Mouse (Mus musculus) R1 (cell line): Measurements from ENCODE around the gene Olfr1373.
"Not testable (repeated sequence)": the region's sequence is repeated elsewhere in the genome, so short reads cannot be mapped to it uniquely, and the experiment has no call there.

Source experiments
- DNase-seq: peaks from one replicate; pipeline ENCODE4 v3.0.0-alpha.2; 2018; ENCODE audit warnings: low read depth, low spot score

Olfr1373 gene

DNA sequence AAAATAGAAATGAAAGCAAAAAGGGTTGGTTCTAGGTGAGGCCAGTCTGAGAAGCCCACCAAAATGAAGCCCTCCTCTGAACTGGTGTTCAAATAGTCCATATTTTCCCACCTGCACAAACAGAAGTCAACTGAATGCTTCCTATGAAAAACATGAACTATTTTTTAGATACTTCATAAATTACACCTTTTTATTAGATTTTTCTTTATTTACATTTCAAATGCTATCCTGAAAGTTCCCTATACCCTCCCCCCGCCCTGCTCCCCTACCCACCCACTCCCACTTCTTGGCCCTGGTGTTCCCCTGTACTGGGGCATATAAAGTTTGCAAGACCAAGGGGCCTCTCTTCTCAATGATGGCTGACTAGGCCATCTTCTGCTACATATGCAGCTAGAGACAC is at the start of gene Olfr1373:
Gene Olfr1373, minus strand, starts transcription at position 101 of the 400 bp plus-strand sequence.
- DNase-seq, result not testable (repeated sequence)

DNA sequence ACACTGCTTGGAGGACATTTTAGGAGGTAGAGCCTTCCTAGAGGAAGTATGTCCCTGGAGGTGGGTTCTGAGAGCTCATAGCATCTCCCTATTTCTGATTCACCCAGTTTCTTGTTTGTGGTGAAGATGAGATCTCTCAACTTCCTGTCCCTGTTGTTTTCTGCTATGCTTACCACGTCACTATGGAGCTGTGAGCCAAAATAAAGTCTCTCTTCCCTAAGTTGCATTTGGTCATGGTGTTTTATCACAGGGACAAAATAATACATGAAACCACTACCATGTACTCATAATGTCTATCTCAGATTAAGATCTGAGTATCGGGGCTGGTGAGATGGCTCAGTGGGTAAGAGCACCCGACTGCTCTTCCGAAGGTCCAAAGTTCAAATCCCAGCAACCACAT is 35.3 kb upstream of the Olfr1373 start:
- not testable (repeated sequence) for DNase-seq

DNA sequence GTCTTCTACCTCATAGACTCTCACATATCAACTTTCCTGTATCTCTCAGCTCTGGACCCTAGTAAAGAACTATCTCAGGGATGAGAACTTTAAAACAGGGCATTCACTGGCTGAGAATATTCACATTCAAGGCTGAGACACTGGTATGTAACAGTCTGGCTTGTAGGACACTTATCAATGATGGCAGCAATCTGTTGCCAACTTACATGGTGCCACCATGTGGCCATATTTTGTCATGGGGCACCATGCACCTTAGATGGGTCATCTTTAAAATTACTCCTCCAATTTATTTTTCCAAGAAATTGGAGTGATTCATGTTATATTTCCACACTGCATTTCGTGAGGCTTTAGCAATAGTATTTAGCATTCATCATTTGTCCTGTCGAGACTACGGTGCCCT is 34.6 kb upstream of the Olfr1373 start:
- DNase-seq, result not testable (repeated sequence)

- DNase-seq, result no peak
Measured at GRCm38 (mm10) chr11:52168461-52168860, 23.1 kb upstream of the Olfr1373 start.

- DNase-seq, result peak; percentile 17
Measured at GRCm38 (mm10) chr11:52167901-52168302, 22.6 kb upstream of the Olfr1373 start.

- peak; percentile 57 for DNase-seq
Measured at GRCm38 (mm10) chr11:52167126-52167525, 21.8 kb upstream of the Olfr1373 start.

DNA sequence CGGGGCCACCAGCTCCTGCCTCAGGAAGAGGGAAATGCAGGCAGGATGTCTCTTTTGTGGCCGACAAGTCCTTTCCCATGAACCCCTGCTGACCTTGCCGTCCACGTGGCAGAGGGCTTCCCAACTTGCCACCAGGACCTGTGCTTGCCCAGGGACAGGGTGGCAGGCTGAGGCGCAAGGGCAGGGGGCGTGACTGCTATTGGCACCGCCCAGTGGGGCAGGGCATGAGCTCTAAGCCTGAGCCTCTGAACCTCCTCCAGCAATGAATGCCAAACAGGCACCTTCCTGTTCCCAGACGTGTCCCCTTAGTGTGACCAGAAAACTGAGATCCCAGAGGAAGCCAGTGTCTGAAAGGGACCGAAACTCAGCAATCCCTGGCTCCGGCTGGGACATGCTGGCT is 18.6 kb upstream of the Olfr1373 start:
- no peak for DNase-seq

GRCm38 (mm10) chr11:52143675-52144074 is 1.7 kb downstream of the Olfr1373 start:
- DNase-seq, result peak; percentile 64

DNA sequence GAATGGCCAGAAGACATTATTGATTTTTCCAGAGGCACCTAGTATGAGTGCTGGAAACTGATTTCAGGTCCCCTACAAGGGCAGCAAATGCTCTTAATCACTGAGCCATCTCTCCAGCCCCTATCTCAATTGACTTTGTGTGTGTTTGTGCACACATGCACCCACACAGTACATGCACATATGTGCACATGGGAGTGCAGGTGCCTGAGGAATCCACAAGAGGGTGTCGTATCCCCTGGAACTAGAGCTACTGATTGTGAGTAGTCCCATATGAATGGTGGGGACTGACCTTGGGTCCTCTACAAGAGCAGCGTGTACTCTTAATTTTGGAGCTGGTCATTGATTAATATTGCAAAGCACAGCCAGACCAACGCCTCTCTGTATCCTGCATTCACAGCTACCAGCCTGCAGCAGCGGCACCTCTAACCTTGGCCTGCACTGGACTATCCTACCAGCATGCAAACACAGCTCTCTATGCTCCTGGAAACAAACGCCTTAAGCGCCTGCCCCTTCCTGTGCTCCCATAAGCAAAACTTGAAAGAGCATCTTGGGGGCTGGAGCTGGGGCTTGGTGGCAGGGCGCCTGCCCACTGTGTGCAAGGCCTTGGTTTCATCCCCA is 14.8 kb downstream of the Olfr1373 start:
- DNase-seq, result peak; percentile 57

DNA sequence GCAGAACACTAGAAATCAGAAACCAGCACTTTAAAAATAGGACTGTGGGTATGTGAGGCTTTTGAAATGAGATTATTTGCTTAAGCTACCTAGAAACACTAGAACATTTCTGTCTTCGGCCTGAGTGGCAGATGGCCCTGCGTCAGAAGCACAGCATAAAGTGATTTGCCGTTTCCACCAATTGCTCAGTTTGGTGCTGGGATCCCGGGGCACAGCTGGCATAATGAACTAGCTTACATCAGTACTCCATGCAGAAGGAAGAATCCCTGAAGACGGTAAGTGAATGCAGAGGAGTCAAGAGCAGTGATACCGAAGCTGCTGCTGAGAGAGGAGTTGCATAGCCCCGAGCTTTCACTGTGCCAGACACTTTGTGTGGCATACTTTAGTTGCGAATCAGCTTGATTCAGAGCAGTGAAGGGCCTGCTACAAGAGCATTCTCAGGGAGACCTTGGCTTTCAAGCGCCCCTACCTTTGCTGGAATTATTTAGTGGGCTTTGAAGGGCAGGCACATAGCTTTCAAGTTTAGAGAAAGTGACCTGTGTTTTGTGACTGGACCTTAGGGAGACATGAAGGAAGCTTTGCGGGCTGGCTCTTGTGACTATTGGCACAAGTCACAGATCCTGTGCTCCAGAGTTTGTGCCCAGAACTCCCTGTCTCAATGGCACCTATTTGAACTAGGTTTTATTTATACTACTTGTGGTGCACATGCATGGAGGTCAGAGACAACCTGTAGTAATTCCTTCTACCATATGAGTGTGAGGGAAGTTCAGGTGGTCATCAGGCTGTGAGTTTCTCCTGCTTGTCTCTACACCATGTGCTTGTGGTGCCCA is 15.5 kb downstream of the Olfr1373 start:
- DNase-seq, result no peak

DNA sequence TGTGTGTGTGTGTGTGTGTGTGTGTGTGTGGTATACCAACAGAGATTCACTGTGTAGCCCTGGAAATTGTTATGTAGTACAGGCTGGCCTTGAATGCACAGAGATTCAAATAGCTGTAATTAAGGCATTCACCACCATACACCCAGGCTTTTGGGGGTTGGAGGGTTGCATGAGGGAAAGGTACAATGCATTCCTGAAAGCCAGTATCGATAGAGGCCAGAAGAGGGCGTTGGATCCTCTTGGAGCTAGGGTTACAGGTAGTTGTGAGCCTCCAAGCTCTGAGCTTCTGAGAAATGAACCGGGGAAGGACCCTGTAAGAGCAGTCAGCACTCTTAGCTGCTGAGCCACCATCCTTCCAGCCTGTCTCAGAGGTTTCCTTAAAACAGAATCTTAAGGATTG is 16.2 kb downstream of the Olfr1373 start:
- DNase-seq, result peak; percentile 69

GRCm38 (mm10) chr11:52128316-52129061 is 16.8 kb downstream of the Olfr1373 start:
- no peak for DNase-seq

DNA sequence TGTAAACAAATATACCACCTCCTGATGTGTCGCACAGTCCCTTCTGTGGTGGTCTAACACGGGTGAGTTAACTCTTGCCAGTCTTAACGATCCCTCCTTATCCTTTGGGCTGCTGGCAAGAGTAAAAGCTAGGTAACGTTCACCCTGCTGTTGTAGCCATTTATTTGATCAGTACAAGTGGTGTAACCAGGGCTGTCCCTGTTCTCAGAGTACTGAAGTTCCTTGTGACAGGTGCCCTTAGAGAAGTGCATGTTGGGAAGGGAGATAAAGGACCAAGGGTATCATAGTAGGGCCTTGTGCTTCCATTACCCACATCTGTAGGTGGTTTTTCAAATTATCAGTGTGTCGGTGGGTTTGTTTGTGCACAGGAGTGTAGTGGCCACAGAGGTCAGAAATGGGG is 17.6 kb downstream of the Olfr1373 start:
- no peak for DNase-seq

DNA sequence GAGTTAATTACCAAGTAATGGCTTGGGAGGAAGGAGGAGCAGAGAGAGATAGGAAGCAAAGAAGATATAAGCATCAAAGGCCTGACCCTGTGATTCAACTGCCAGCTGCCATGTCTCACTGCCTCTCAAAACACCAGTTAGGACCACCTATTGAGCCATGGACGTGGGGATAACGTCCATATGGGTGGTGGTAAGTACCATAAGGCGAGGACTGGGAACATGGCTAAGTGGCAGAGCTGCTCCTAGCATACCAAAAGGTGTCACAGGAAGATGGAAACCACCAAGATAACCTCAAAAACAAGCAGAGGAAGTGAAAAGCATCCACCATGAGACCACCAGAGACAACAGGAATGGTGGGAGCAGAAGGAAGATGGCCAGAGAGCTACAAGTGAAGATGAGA is 18.2 kb downstream of the Olfr1373 start:
- no peak for DNase-seq

- no peak for DNase-seq
Measured at GRCm38 (mm10) chr11:52124468-52124867, 20.9 kb downstream of the Olfr1373 start.

DNA sequence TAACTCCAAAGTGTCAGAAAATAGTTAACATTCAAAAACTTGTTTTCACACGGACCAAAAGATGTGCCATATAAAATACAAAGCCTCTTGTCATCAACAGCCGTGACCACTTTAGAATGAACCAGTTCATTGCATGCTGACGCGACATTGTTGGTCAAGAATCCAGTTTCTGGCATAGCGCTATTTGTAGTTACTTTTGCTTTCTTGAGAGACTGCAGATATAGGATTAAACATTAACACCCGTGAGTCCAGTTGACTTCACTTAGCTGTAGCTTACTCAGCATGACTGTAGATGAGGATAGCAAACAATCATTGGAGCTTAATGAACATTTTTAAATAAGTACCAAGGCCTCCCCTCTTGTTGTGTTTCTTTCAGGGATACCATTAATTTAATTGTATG is 23.3 kb downstream of the Olfr1373 start:
- DNase-seq, result no peak

- DNase-seq, result not testable (repeated sequence)
Measured at GRCm38 (mm10) chr11:52120415-52120814, 24.9 kb downstream of the Olfr1373 start.

DNA sequence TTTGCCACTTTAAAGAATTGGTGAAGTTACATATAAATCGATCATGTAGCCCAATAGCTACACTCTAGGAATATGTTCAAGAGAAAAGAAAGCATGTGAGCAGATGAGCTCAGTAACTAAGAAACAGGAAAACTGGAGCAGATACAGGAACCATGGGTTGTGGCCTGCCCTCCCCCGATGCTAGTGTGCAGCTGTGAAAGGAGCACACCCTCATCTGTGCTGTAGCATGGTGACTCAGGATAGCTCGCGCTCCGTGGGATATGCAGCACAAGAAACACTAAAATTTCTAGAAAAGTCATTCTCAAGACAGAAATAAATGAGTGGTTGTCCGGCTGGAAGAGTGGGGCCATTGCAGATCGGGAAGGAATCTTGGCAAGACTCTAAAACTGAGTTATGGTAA is 28.2 kb downstream of the Olfr1373 start:
- no peak for DNase-seq

- not testable (repeated sequence) for DNase-seq
Measured at GRCm38 (mm10) chr11:52116117-52116516, 29.2 kb downstream of the Olfr1373 start.

- DNase-seq, result no peak
Measured at GRCm38 (mm10) chr11:52115479-52115878, 29.8 kb downstream of the Olfr1373 start.

DNA sequence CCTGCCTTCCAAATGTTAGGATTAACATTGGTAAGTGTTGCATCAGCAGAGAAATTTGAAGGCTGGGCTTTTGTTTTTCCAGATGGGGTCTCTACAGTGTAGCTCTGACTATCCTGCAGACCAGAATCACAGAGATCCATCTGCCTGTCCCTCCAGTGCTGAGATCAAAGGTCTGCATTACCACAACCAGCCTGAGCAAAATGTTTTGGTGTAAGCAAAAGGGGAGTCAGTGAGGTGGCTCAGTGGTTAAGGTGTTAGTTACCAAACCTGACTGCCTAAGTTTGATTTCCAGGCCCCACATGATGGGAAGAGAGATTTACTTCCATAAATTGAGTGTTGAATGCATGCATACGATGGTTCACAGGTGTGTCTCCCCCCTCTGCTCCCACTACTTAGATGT is 35.9 kb downstream of the Olfr1373 start:
- DNase-seq, result no peak

GRCm38 (mm10) chr11:52108796-52109195 is 36.5 kb downstream of the Olfr1373 start:
- DNase-seq, result no peak
